Mouse (Mus musculus): ENCODE measurements around the gene Krtap4-6. TPM values are rescaled to one million over a fixed set of nuclear protein-coding genes. Genes with fewer than 3 reads are reported as not detected.
"Not testable (repeated sequence)": the region's sequence is repeated elsewhere in the genome, so short reads cannot be mapped to it uniquely, and the experiment has no call there.

Gene Krtap4-6
- polyA plus RNA-seq, 1 experiment from 2014 or later, result not detected

- Histone ChIP-seq H3K4me3 (ENCODE audit: low read length) (no peak overlapping the region), H3K36me3 (ENCODE audit: control insufficient read depth, insufficient read depth, low read length) (no peaks in the 10 kb centered on the region), H3K9ac (ENCODE audit: low read depth, low read length) (no peak overlapping the region), H3K4me2 (ENCODE audit: low read length) (no peak overlapping the region), H3K9me3 (ENCODE audit: control insufficient read depth, low read length) (no peaks in the 10 kb centered on the region), H3K27me3 (replicated peaks; ENCODE audit: control insufficient read depth, insufficient read depth, low read length) (no peaks in the 10 kb centered on the region), H3K27ac (ENCODE audit: low read depth, low read length) (no peak overlapping the region), H3K4me1 (ENCODE audit: control insufficient read depth, insufficient read depth, low read depth, low read length) (no peaks in the 10 kb centered on the region)
- no peak for ATAC-seq
- 51% methylated on average over 3 of the region's 3 CpGs for WGBS
These were observed 21.4 kb downstream of the Krtap4-6 start for GRCm38 (mm10) chr11:99644351-99644750.

GRCm38 (mm10) chr11:99643635-99644139, 22.1 kb downstream of the Krtap4-6 start, which contains the start of gene Krtap4-7:
TSS of gene Krtap4-7 (minus strand) at chr11:99644089.
- not testable (repeated sequence) for H3K9ac ChIP-seq (ENCODE audit: low read depth, low read length); H3K9me3 ChIP-seq (ENCODE audit: control insufficient read depth, low read length); H3K27ac ChIP-seq (ENCODE audit: low read depth, low read length); H3K4me3 ChIP-seq (ENCODE audit: low read length); H3K36me3 ChIP-seq (ENCODE audit: control insufficient read depth, insufficient read depth, low read length); H3K4me1 ChIP-seq (ENCODE audit: control insufficient read depth, insufficient read depth, low read depth, low read length); ATAC-seq; H3K4me2 ChIP-seq (ENCODE audit: low read length); H3K27me3 ChIP-seq (replicated peaks; ENCODE audit: control insufficient read depth, insufficient read depth, low read length)
- 85% methylated on average over 6 of the region's 9 CpGs for WGBS

- Histone ChIP-seq H3K9me3 (ENCODE audit: control insufficient read depth, low read length) (no peaks in the 10 kb centered on the region), H3K4me3 (ENCODE audit: low read length) (no peak overlapping the region), H3K4me1 (ENCODE audit: control insufficient read depth, insufficient read depth, low read depth, low read length) (no peaks in the 10 kb centered on the region), H3K4me2 (ENCODE audit: low read length) (no peak overlapping the region), H3K36me3 (ENCODE audit: control insufficient read depth, insufficient read depth, low read length) (no peaks in the 10 kb centered on the region), H3K27me3 (replicated peaks; ENCODE audit: control insufficient read depth, insufficient read depth, low read length) (no peaks in the 10 kb centered on the region), H3K27ac (ENCODE audit: low read depth, low read length) (no peak overlapping the region), H3K9ac (ENCODE audit: low read depth, low read length) (no peak overlapping the region)
- ATAC-seq, result no peak
- 69% methylated on average over 1 of the region's 1 CpGs for WGBS
These were observed 24.8 kb downstream of the Krtap4-6 start for GRCm38 (mm10) chr11:99640926-99641325.

GRCm38 (mm10) chr11:99637086-99637485, 28.7 kb downstream of the Krtap4-6 start:
- WGBS, result 63% methylated on average over 1 of the region's 1 CpGs
- ATAC-seq, result no peak

GRCm38 (mm10) chr11:99634653-99635134, 31.1 kb downstream of the Krtap4-6 start, which contains the start of gene Krtap4-2:
TSS of gene Krtap4-2 (minus strand) at chr11:99635084.
- Histone ChIP-seq H3K36me3 (ENCODE audit: control insufficient read depth, insufficient read depth, low read length) (no peaks in the 10 kb centered on the region), H3K4me3 (ENCODE audit: low read length) (no peak within 1 kb of the TSS), H3K9me3 (ENCODE audit: control insufficient read depth, low read length) (no peaks in the 10 kb centered on the region), H3K4me1 (ENCODE audit: control insufficient read depth, insufficient read depth, low read depth, low read length) (no peaks in the 10 kb centered on the region), H3K4me2 (ENCODE audit: low read length) (no peak within 1 kb of the TSS), H3K27ac (ENCODE audit: low read depth, low read length) (no peak within 1 kb of the TSS), H3K27me3 (replicated peaks; ENCODE audit: control insufficient read depth, insufficient read depth, low read length) (no peaks in the 10 kb centered on the region), H3K9ac (ENCODE audit: low read depth, low read length) (no peak within 1 kb of the TSS)
- ATAC-seq, result no peak
- 39% methylated on average over 8 of the region's 8 CpGs for WGBS

More at GRCm38 (mm10) chr11:99637086-99637485, 28.7 kb downstream of the Krtap4-6 start:
- Histone ChIP-seq H3K27ac (ENCODE audit: low read depth, low read length) (no peak overlapping the region), H3K36me3 (ENCODE audit: control insufficient read depth, insufficient read depth, low read length) (no peaks in the 10 kb centered on the region), H3K9me3 (ENCODE audit: control insufficient read depth, low read length) (no peaks in the 10 kb centered on the region), H3K4me3 (ENCODE audit: low read length) (no peak overlapping the region), H3K27me3 (replicated peaks; ENCODE audit: control insufficient read depth, insufficient read depth, low read length) (no peaks in the 10 kb centered on the region), H3K9ac (ENCODE audit: low read depth, low read length) (no peak overlapping the region), H3K4me2 (ENCODE audit: low read length) (no peak overlapping the region), H3K4me1 (ENCODE audit: control insufficient read depth, insufficient read depth, low read depth, low read length) (no peaks in the 10 kb centered on the region)

GRCm38 (mm10) chr11:99633293-99633692, 32.5 kb downstream of the Krtap4-6 start:
- no peak overlapping the region for H3K4me2 ChIP-seq (ENCODE audit: low read length)
- H3K36me3 ChIP-seq (ENCODE audit: control insufficient read depth, insufficient read depth, low read length), result no peaks in the 10 kb centered on the region
- no peak for ATAC-seq
- no peak overlapping the region for H3K27ac ChIP-seq (ENCODE audit: low read depth, low read length)
- H3K9me3 ChIP-seq (ENCODE audit: control insufficient read depth, low read length), result no peaks in the 10 kb centered on the region
- no peaks in the 10 kb centered on the region for H3K27me3 ChIP-seq (replicated peaks; ENCODE audit: control insufficient read depth, insufficient read depth, low read length)
- 69% methylated on average over 2 of the region's 2 CpGs for WGBS
- no peak overlapping the region for H3K4me3 ChIP-seq (ENCODE audit: low read length)
- no peak overlapping the region for H3K9ac ChIP-seq (ENCODE audit: low read depth, low read length)
- no peaks in the 10 kb centered on the region for H3K4me1 ChIP-seq (ENCODE audit: control insufficient read depth, insufficient read depth, low read depth, low read length)

GRCm38 (mm10) chr11:99630890-99631289, 34.9 kb downstream of the Krtap4-6 start:
- Histone ChIP-seq H3K4me1 (ENCODE audit: control insufficient read depth, insufficient read depth, low read depth, low read length) (no peaks in the 10 kb centered on the region), H3K4me3 (ENCODE audit: low read length) (no peak overlapping the region), H3K9ac (ENCODE audit: low read depth, low read length) (no peak overlapping the region), H3K9me3 (ENCODE audit: control insufficient read depth, low read length) (no peaks in the 10 kb centered on the region), H3K27ac (ENCODE audit: low read depth, low read length) (no peak overlapping the region), H3K27me3 (replicated peaks; ENCODE audit: control insufficient read depth, insufficient read depth, low read length) (no peaks in the 10 kb centered on the region), H3K36me3 (ENCODE audit: control insufficient read depth, insufficient read depth, low read length) (no peaks in the 10 kb centered on the region), H3K4me2 (ENCODE audit: low read length) (no peak overlapping the region)
- 82% methylated on average over 3 of the region's 3 CpGs for WGBS
- no peak for ATAC-seq

GRCm38 (mm10) chr11:99628138-99628537, 37.6 kb downstream of the Krtap4-6 start, which contains the start of gene Krtap4-1:
TSS of gene Krtap4-1 (minus strand) at chr11:99628238.
- H3K4me2 ChIP-seq (ENCODE audit: low read length), result no peak within 1 kb of the TSS
- H3K4me1 ChIP-seq (ENCODE audit: control insufficient read depth, insufficient read depth, low read depth, low read length), result no peaks in the 10 kb centered on the region
- no peaks in the 10 kb centered on the region for H3K27me3 ChIP-seq (replicated peaks; ENCODE audit: control insufficient read depth, insufficient read depth, low read length)
- H3K9me3 ChIP-seq (ENCODE audit: control insufficient read depth, low read length), result no peaks in the 10 kb centered on the region
- ATAC-seq, result no peak
- 88% methylated on average over 4 of the region's 4 CpGs for WGBS
- no peak within 1 kb of the TSS for H3K9ac ChIP-seq (ENCODE audit: low read depth, low read length)
- H3K27ac ChIP-seq (ENCODE audit: low read depth, low read length), result no peak within 1 kb of the TSS
- no peak within 1 kb of the TSS for H3K4me3 ChIP-seq (ENCODE audit: low read length)
- no peaks in the 10 kb centered on the region for H3K36me3 ChIP-seq (ENCODE audit: control insufficient read depth, insufficient read depth, low read length)

GRCm38 (mm10) chr11:99620335-99620734, 45.4 kb downstream of the Krtap4-6 start, which contains the start of gene Gm11562:
TSS of gene Gm11562 (minus strand) at chr11:99620435.
- 93% methylated on average over 2 of the region's 2 CpGs for WGBS
- Histone ChIP-seq H3K9me3 (ENCODE audit: control insufficient read depth, low read length) (no peaks in the 10 kb centered on the region), H3K9ac (ENCODE audit: low read depth, low read length) (no peak within 1 kb of the TSS), H3K27me3 (replicated peaks; ENCODE audit: control insufficient read depth, insufficient read depth, low read length) (no peaks in the 10 kb centered on the region), H3K36me3 (ENCODE audit: control insufficient read depth, insufficient read depth, low read length) (no peaks in the 10 kb centered on the region), H3K4me1 (ENCODE audit: control insufficient read depth, insufficient read depth, low read depth, low read length) (no peaks in the 10 kb centered on the region), H3K27ac (ENCODE audit: low read depth, low read length) (no peak within 1 kb of the TSS), H3K4me2 (ENCODE audit: low read length) (no peak within 1 kb of the TSS), H3K4me3 (ENCODE audit: low read length) (no peak within 1 kb of the TSS)
- ATAC-seq, result no peak
